Mouse (Mus musculus): ENCODE results near the gene Rnf208. TPM values are rescaled to one million over a fixed set of nuclear protein-coding genes. Genes with fewer than 3 reads are reported as not detected.

The Rnf208 gene
- 9.0 and 13.9 TPM in 2 replicates for polyA plus RNA-seq (2012; rRNA removed)

- no peak for DNase-seq (ENCODE audit: low read depth)
Observed at GRCm38 (mm10) chr2:25242101-25242506, at the start of gene Rnf208, which contains the start of gene Cysrt1. Gene Rnf208 (plus strand): TSS chr2:25242255. Gene Cysrt1 (minus strand): TSS chr2:25242452.

- DNase-seq (ENCODE audit: low read depth): no peak
Observed at GRCm38 (mm10) chr2:25193330-25193770, 48.7 kb upstream of the Rnf208 start.

DNA sequence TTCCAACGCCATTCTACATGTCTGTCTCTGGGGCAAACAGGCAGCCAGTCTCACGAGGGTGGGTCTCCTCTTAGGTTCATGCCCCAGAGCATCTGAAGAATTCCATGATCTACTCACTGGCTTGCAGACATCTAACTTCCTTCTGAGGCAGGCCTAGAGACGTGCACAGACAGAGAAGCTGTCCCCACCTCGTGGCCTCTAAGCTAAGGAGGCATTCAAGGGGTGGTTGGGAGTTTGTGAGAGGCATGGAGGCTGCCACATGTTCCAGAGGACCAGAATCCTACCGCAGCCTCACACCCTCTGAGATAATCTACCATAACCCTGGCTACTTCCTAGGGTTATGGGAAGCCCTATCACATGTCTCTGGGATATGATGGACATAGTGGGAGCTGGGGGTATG, 48.0 kb upstream of the Rnf208 start:
- DNase-seq (ENCODE audit: low read depth): no peak

- DNase-seq (ENCODE audit: low read depth): no peak
Observed at GRCm38 (mm10) chr2:25194486-25195171, 47.4 kb upstream of the Rnf208 start.

- DNase-seq (ENCODE audit: low read depth): no peak
Observed at GRCm38 (mm10) chr2:25195211-25196156, 46.6 kb upstream of the Rnf208 start.

- DNase-seq (ENCODE audit: low read depth): no peak
Observed at GRCm38 (mm10) chr2:25196172-25196954, 45.7 kb upstream of the Rnf208 start, which contains the start of gene Tor4a. Gene Tor4a (minus strand): TSS chr2:25196886.

DNA sequence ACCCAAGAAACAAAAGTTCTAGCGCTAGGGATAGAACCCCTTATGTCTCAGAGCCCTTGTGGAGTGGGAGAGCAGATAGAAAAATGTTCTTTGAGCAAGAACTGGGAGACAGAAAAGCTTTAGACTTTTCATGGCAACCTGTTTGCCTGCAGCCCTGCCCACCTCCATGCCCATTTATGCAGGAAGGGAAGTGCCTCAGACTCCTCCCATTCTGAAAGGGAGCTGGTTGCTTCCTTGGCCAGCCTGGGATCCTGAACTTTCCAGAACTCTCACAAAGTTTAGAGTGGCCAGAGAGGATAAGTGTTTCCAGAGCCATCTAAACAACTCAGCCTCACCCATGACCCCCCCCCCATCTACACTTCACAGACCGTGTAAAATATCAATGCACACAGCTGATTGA, 44.9 kb upstream of the Rnf208 start:
- no peak for DNase-seq (ENCODE audit: low read depth)

DNA sequence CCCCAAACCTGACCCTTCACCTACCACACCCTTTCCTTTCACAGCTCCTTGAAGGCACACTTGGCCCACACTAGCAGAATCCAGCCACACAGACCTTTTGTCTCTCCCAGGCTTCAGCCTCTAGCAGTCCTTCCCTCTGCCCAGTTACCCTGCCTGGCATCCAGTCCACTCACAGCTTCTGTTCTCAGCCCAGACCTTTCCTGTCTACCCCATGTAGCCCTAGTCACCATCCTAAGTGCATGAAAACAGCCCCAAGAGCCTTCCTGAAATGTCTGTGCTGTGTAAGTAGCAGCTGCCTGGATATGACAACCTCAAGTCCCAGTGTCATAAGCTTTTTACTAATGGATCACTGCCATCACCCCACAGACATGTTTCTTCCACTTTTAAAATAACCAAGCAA, 44.1 kb upstream of the Rnf208 start:
- no peak for DNase-seq (ENCODE audit: low read depth)

DNA sequence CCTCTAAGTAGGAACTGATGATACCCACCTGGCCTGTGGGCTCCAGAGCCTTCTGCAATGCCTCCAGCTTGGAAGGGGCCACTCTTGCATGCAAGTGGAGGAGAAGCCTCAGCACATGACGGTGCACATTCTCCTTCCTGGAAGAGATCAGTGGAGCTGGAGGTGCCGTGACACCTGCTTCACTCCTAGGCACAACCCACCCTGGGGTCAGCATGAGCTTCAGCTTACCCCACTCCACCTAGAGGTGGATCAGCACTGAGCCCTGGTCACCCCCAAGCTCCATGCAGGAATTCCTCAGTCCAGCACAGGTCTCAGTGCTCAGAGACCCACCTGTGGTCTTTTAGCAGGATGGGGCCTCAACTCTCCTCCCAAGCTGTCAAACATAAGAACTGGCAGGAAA, 41.4 kb upstream of the Rnf208 start:
- no peak for DNase-seq (ENCODE audit: low read depth)

DNA sequence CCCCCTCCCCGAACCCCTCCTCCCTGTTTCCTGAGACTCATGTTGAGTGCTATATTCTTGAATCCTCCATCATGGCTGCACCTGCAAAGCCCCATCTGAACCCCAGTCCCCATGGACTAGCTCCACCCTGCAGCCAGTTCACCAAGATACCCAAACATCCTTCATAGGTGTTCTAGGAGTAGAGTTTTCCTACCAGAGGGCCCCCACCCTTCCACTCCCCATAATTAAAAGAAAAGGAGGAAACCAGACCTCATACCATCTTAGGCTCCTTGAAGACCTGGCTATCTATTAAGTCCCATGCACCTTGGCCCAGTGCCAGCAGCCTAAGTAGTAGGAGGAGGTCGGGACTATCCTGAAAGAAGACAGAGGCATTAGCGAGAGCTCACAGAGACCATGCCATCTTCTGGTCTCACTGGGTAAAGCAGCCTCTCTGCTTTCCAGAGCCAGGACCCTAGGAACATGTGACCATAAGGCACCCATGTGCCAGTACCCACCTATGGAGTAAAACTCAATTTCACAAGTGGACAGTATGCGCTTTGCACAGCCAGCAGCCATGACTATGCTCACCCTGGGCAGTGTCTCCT, 38.3 kb upstream of the Rnf208 start:
- no peak for DNase-seq (ENCODE audit: low read depth)

DNA sequence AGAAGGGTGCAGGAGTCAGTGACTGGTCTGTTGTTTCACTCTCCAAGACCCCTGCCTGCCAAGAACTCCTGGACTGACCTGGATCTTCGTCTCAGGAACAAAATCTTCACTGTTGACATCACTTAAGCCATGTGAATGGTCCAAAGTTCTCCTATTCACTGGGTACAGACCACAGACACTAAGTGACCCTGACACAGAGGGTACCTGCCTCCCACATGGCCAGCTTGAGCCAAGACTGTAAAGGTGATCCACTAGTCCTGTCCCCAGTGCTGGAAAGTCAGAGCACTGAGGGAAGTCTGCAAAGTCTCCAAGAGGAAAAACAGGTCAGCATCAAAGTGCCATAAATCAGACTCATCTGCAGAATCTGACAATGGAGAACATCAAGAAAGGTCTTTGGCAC, 34.5 kb upstream of the Rnf208 start:
- DNase-seq (ENCODE audit: low read depth): no peak

- no peak for DNase-seq (ENCODE audit: low read depth)
Observed at GRCm38 (mm10) chr2:25210686-25211085, 31.4 kb upstream of the Rnf208 start.

GRCm38 (mm10) chr2:25211121-25211670, 30.9 kb upstream of the Rnf208 start, which contains the start of gene Nelfb:
Gene Nelfb (minus strand): TSS chr2:25211489.
- DNase-seq (ENCODE audit: low read depth): no peak

GRCm38 (mm10) chr2:25213266-25213865, 28.7 kb upstream of the Rnf208 start:
- DNase-seq (ENCODE audit: low read depth): no peak

GRCm38 (mm10) chr2:25214444-25214843, 27.6 kb upstream of the Rnf208 start, which contains the start of gene Stpg3:
Gene Stpg3 (minus strand): TSS chr2:25214637.
- no peak for DNase-seq (ENCODE audit: low read depth)

DNA sequence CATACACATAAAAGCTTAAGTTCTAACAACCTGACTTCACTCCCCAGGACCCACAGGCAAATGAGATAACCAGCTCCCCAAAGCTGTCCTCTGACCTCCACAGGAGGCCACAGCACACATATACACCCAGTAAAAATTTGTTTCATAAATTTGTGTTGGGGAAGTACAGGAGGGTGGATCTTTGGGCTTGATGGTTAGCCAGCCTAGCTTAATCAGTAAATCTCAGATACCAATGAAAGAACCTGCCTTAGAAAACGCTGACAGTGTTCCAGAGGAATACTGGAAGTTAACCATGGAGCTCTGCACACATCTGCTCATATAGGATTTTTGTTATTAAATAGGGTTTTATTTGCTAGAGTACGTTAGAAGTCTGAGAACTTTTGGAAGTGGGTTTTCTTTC, 24.4 kb upstream of the Rnf208 start:
- DNase-seq (ENCODE audit: low read depth): no peak

- DNase-seq (ENCODE audit: low read depth): no peak
Observed at GRCm38 (mm10) chr2:25218445-25218844, 23.6 kb upstream of the Rnf208 start, which contains the start of gene Fam166a. Gene Fam166a (plus strand): TSS chr2:25218745.

DNA sequence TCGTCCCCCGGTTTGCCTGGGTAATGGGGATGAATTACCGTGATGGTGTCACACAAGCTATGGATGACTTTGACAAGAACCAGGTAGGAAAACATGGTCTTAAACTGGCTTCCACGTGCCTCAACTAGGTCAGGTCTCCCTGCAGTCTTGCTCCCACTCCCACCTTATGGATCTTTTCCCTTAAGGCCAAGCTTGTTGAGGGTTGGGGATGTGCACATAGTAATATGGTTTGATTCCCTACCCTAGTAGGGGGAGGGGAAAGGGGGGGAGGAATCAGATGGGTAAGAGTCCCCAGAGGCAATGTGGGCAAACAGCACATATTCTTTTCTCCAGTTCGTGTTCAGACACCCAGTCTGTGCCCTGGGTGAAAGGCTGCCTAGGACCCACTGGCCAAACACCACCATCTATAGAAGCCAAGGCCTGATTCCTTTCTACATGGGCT, 20.7 kb upstream of the Rnf208 start:
- DNase-seq (ENCODE audit: low read depth): no peak

GRCm38 (mm10) chr2:25223681-25224491, 18.2 kb upstream of the Rnf208 start:
- DNase-seq (ENCODE audit: low read depth): no peak

DNA sequence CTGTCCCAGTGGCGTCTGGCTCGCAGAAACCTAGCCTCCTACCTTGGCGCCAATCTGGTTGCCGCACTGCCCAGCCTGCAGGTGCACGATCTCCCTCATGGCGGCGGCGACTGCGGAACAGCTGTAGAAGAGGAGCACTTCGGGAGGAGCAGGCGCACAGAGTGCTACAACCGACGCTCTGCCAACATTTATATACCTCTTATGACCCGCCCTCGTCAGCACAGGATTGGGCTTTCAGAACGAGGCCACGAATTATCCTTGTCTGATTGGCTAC, 17.6 kb upstream of the Rnf208 start, which contains the start of gene Tubb4b:
Gene Tubb4b, minus strand, starts transcription at position 211 of the 274 bp plus-strand sequence.
- DNase-seq (ENCODE audit: low read depth): no peak

All from gonadal fat pad, adult 2 months (tissue).